Mouse (Mus musculus) MN1 (cell line): ENCODE measurements around the gene Ttk.
A peak's percentile ranks its signal among the peaks of the same experiment; 100 is the strongest.

Experiments used
- DNase-seq: peaks from one replicate; pipeline ENCODE4 v3.0.0-alpha.2; 2016; ENCODE audit warnings: low spot score

The Ttk gene

GRCm38 (mm10) chr9:83902086-83902485 lies 67.6 kb downstream of the Ttk start:
- no peak for DNase-seq

GRCm38 (mm10) chr9:83905820-83906219 lies 71.3 kb downstream of the Ttk start:
- peak; percentile 29 for DNase-seq

- no peak for DNase-seq
These were observed 72.5 kb downstream of the Ttk start for GRCm38 (mm10) chr9:83907017-83907416.

GRCm38 (mm10) chr9:83909836-83910235 lies 75.3 kb downstream of the Ttk start:
- DNase-seq: no peak

GRCm38 (mm10) chr9:83910926-83911325 lies 76.4 kb downstream of the Ttk start:
- DNase-seq: no peak
